Mouse (Mus musculus) left cerebral cortex, postnatal 14 days (tissue): ENCODE data around the gene Set. TPM values are rescaled to one million over a fixed set of nuclear protein-coding genes. Genes with fewer than 3 reads are reported as not detected.

Experiments
- DNase-seq, 2 experiments: peaks; one replicate each; pipeline ENCODE4 v3.0.0; 2021 to 2022; ENCODE audit warnings: low spot score in 2 of 2, mixed read lengths in 1 of 2
- intact Hi-C: fragments of 180-260 bp; cut with DNase I; formaldehyde crosslinking; loops from one replicate; pipeline ENCODE4 v1.15.1; 2025
- total RNA-seq, 2 experiments: library from RNA; stranded (reverse); gene quantifications; 2 replicates each; pipeline ENCODE4 v1.2.3; 2021

Set gene
- total RNA-seq, 2 experiments from 2014 or later, result 171 to 193 TPM

DNA sequence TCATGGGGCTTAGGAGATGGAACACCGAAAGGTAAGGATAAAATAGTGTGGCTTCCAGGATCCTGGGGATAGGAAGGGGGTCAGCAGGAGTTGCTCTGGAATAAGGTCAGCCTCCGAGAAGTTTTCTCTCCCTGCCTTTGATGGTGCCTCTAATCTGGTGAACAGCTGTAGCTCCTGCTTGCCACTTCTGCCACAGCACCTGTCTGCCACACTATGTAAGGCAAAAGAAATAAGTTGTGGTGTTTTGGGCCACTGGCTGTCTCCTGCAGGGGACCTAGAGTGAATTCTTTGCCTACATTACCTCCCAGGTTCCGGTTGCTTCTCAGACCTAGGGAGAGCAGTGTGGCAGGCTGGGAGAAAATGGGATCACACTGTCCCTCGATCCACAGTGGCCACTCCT, 21.6 kb downstream of the Set start:
- intact Hi-C loops, result no loop called here
- no peak for DNase-seq

DNA sequence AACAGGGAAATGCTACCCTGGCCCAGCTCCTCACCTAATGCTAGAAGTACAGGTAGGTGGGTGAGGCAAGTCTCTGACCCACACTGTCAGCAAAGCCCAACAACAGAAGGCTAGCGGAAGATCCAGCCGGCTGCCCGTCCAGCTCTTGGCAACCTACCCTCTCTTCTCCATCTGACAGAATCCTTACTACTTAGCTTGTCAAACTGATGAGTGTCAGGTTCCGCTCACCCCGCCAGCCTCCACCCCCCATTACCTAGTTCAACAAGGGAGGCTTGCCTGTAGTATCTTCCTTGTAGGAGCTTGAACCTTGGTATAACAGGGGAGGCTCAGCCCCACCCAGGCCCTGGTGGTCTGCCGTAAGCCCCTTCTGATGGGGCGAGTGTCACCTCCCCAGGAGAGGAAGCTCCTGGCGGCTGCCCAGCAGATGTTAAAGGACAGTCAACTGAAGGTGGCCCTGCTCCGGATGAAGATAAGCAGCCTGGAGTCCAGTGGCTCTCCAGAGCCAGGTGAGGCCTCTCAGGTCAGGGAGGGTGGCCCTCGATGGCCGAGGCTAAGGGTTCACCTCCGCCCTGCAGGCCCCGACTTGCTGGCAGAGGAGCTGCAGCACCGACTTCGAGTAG, 23.1 kb downstream of the Set start:
- intact Hi-C loops, result no loop called here
- no peak for DNase-seq

DNA sequence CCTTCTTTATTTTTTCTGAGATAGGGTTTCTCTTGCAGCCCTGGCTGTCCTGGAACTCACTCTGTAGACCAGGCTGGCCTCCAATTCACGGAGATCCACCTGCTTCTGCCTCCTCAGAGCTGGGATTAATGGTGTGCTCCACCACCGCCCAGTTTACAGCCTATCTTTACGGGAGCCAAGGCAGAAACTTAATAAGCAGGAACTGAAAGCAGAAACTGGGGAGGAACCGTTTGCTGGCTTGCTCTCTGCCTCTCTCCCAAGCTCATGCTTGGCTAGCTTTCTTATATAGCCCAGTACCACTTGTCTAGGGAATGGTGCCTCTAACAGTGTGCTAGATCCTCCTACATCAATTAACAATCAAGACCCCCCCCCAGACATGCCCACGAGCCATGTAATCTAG, 26.9 kb downstream of the Set start:
- intact Hi-C loops, result no loop called here
- DNase-seq, result no peak

DNA sequence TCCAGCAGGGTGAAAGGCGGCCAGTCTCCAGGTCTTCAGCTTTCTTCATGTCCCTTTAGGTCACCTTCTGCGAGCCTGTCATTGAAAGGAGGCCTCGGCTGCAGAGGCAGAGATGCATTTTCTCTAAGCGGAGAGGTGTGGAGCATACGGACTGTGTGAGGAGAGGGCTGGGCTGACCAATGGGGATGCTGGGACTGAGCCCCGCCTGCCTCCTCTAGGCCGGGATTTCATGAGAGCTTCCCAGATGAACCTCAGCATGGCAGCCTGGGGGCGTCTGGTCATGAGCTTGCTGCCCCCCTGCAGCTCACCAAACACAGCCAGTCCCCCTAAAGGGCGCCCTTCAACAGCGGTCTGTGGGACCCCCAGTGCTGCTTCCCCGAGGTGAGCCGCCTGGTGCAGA, 27.5 kb downstream of the Set start:
- intact Hi-C loops, result no loop called here
- DNase-seq, result no peak

DNA sequence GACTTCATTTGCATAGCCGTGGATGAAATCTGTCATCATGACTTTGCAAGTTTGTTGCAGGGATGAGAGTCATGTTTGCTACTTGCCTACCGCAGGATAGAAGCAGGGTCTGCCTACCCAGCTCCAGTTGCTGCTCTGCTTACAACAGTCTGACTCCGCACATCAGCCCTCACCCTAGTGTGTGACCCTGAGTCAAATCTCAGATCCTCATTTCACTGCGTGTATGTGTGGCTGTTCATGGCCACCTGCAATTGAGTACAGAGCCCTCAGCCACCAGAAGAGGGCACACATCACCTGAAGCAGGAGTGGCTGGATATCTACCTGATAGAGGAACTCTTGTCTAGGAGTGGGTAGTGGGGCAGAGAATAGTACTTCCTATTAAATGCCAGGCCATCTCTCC, 30.1 kb downstream of the Set start:
- intact Hi-C loops, result no loop called here
- DNase-seq, result no peak

DNA sequence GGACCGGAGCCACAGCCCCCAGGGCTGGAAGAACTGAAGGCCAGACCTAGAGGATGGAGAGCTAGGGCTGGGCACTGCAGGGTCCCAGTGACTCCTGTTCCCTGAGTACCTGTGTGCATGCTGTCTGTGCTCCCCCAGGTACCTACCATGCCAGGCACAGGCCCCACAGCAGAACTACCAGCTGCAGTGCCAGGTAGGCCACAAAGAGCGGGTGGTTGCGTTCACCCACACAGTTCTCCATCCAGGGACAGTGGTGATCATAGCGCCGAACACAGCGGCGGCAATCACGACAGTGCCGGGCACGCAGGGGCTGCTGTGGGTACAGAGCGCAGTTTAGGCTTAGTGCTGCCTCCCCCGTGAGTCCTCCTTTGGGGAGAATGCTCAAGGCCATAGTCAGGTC, 34.3 kb downstream of the Set start:
- DNase-seq, result no peak
- intact Hi-C loops, result no loop called here

DNA sequence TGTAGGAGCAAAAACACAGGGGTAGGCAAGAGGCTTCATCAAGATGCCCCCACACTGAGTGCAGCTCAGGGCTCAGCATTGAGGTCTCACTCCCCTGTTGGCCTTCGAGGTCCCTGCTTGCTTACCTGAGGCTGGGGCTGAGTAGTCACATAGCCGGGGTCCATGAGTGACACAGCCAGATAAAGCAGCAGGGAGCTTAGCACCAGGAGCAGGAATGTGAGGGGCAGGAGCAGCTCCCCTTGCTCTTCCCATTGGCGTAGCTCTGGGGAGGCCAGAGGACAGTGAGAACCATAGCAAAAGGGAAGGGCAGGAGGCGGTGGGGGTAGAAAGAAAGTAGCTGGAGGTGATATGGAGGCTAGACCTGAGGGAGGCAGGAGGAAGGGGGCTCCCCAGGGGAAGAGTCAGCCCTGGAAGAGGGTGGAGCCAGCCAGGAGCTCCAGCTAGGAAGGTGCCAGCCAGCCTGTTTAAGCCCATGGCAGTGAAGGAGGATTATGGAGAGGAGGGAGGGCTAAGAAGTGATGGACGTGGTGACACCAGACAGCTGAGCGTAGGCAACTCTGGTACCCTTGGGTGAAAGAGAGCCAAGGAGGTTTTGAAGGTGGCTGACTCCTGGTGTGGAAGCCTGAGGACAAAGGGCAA, 35.2 kb downstream of the Set start:
- no peak for DNase-seq
- intact Hi-C loops, result no loop called here

DNA sequence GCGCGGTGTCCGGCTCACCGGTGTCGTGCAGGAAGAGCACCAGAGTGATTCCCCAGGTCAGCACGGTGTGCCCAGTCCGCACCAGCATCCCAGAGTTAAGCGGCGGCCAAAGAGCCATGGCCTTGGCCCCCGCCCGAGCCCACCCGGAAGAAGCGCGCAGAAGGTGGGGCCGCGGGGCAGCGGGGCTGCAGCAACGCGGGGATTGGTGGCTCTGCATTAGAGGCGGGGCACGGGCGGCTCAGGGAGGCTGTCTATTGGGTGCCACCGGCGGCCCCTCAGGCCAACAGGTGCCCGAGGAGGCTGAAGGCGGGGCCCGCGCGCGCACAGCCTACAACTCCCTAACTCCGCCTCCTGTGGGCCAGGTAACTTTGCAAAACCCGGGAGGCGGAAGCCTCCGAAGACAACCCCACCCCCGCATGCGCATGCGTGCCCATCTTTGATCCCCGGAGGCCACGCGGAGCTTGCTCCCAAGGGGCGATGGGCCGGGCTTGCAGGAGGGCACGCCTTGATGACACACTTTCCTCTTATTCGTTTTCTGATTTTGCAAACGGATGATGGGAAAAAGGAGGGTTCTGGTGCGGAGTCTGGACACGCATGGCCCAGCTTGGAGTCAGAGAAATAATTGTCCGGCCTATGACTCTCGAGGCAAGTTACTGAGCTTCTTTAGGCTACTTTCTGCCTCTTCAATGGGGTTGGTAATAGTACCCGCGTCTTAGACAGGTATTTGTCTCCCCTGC, 36.5 kb downstream of the Set start, which contains the start of gene Zdhhc12:
Gene Zdhhc12 (minus strand): TSS at position 178 of the 737 bp plus-strand sequence.
- intact Hi-C loops, result no loop called here
- DNase-seq, result peak; percentile 89 to 93

DNA sequence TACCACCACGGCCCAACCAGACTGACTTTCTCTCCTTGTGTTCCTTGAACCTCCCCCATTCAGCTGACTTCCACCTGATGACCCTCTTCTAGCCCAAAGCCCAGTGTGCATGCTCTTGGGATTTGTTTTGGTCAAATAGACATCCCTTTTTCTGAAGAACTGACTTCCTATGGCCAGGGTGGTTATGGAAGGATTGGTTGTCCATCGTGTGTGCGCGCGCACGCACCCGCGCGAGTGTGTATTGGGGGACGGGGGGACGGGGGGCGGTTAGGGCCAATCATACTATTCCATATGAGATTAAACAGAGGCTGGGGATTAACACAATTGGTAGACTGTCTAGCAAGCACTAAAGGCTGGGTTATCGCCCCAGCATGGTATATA, 37.0 kb downstream of the Set start:
- intact Hi-C loops, result no loop called here
- no peak for DNase-seq

DNA sequence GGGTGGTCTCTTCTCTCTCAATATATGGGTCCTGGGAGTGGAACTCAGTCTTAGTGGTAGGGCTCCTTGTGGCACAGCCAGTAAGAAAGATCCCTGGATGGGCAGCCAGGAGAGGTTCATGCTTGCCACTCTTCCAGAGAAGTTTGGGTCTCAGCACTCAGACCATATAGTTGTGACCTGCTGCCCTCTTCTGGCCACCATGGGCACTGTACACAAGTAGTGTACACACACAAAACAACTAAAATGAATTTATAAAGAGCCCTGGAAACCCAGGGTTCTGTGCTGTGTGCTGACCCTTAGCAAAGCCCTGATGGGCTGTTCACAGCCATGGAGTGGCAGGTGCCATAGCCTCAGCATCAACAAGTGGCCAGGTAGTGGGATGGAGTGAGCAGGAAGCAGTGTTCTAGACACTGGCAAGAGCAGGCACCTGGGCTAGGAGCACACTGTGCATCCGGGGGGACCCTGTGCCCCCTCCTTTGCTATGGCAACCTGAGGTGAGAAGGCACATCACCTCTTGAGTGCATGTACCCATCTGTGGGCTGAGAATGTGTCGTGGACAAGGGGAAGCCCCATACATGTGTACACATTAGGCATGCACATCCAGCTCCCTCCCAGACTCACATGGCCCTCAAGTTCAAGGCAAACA, 38.8 kb downstream of the Set start:
- intact Hi-C loops, result no loop called here

DNA sequence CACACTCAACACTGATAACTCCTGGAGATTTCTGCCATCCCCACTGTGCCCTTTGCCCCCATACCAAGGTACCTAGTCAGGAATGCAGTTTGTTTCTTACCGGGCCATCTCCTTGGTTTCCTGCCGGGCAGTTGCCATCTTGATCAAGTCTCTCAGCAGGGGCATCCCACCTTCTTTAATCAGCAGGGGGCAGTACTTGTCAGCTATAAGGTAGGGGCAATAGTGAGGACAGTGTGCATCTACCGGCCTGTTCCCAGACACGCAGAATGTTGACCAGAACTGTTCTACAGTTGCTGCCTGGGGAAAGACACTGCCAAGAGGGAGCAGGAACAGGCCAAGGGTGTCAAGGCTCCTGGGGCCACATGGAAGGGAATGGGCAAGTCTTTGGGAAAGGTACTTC, 43.0 kb downstream of the Set start:
- no peak for DNase-seq
- intact Hi-C loops, result no loop called here

More for the DNA sequence above, 38.8 kb downstream of the Set start:
- peak; percentile 46 to 54 for DNase-seq

DNA sequence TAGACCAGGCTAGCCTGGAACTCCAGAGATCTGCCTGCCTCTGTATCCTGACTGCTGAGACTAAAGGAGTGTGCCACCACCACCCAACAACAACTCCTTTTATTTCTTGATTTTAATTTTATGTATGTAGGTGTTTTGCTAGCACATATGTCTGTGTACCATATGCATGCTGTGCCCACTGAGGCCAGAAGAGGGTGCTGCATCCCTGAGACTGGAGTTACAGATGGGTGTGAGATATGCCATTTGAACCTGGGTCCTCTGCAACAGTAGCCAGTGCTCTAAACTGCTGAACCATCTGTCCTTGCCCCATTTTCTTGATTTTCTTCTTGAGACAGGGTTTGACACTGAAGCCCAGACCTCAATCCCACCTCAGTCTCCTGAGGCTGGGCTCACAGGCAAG, 49.2 kb downstream of the Set start:
- intact Hi-C loops, result no loop called here
- peak; percentile 61 for DNase-seq

DNA sequence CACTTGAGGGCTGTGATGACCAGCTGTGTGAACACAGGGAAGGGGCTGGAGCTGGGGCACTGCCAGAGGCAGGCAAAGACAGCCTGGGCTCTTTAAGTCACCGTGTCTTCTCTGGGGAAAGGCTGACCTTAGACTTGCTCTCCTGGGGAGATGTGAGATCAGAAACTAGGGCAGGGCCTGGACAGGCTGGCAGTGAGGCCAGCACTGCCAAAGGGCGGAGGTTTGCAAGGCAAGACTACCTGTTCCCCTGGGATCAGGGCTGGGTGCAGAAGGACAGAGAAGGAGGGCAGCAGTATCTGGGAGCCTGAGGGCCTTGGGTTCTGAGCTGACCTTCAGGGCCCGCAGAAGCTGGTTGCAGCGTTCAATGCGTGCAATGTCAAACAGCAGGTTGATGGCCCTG, 50.5 kb downstream of the Set start:
- DNase-seq, result no peak
- intact Hi-C loops, result no loop called here

DNA sequence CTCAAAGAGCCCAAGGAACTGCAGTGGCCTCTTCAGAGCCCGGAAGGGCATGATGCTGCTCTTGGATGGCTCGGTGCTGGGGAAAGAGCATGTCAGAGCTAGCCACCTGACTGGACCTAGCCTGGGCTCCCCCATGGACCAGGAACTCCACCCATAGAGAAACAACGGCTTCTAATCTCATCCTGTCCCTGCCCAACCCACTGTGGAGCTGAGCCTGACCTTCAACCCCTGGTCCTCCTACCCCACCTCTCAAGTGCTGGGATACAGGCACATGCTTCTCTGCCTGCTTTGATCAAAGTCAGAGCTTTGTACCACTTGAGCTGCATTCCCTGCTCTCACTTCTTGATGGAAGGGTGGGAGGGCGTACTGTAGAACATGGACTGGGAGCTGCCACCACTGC, 51.1 kb downstream of the Set start:
- intact Hi-C loops, result no loop called here
- no peak for DNase-seq

DNA sequence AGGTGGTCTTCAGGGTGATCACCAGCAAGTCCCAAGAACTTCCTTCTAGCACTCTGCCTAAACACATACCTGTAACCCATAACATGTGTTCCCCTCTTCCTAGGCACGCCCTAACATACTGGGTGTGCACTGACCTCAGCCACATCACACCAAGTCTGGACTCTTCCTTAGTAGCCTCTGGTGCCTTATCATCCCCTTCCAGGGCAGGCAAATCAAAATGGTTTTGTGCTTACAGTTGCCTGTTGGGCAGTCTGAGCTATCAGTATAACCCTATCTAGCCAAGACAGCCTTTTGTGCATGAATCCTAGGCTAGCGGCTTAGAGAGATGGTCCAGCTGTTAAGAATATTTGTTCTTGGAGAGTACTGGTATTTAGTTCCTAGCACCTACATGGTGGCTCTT, 54.3 kb downstream of the Set start:
- intact Hi-C loops, result no loop called here
- DNase-seq, result no peak

DNA sequence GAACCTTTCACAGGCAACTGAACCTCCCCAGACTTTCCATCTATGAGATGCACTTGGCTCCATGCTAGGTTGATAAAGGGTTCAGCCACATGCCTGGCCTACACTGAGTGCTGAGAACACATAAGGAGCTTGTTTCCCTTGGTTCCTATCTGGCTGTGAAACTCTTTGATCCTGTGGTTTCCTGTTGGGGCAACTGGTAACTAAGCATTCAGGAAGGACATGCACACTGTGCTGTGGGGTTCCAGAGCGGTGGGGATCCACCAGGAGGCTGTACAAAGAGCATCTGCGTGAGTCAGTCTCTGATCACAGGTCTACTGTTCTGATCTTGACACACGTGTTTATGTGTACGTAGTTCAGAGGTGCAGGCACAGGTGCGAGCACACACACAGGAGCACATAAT, 55.4 kb downstream of the Set start:
- intact Hi-C loops, result no loop called here
- no peak for DNase-seq

DNA sequence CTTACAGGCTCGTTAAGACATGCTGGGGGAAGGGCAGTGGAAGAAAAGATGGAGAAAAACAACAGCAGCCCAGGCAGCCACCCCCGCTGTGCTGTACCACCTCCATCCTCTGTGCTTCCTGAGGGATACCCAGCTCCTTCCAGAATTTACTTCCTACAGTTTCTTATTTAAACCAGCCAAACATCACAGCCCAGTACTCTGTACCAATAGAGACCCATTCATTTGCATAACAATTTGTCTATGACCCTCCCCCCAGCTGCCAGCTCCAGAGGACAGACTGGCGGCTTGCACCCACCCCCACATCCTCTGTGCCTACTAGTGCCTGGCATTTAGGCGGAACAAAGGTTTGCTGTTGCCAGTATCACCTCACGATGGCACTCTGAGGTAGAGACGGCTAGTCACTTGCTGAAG, 62.5 kb downstream of the Set start:
- peak; percentile 69 to 86 for DNase-seq
- intact Hi-C loops, result loop anchor here (5.0 kb wide), 1 partner anchor 53 kb away; the partner anchor contains the start of gene Endog

DNA sequence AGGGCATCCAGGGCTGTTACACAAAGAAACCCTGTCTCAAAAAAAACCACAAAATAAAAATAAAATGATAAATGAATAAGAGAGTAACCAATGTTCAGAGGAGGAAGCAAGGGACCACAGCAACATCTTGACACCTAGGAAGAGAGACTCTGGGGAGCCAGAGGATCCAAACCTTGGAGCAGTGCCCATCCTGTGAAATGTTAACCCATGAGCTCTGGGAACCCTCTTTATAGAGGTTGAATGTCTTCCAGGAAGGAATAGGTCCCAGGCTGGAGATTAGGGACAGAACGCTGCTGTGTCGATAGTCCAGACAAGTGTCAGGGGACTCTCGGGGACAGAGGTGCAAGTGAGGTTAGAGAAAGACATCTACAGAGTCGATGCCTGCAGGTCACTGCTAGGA, 63.1 kb downstream of the Set start:
- intact Hi-C loops, result loop anchor here (5.0 kb wide), 1 partner anchor 52 kb away; the partner anchor contains the start of gene Endog
- DNase-seq, result no peak
